Mouse (Mus musculus): ENCODE data around the gene Tenm4. TPM values are rescaled to one million over a fixed set of nuclear protein-coding genes. Genes with fewer than 3 reads are reported as not detected.

Gene Tenm4
- polyA plus RNA-seq, 1 experiment from 2014 or later = 48.9 TPM

DNA sequence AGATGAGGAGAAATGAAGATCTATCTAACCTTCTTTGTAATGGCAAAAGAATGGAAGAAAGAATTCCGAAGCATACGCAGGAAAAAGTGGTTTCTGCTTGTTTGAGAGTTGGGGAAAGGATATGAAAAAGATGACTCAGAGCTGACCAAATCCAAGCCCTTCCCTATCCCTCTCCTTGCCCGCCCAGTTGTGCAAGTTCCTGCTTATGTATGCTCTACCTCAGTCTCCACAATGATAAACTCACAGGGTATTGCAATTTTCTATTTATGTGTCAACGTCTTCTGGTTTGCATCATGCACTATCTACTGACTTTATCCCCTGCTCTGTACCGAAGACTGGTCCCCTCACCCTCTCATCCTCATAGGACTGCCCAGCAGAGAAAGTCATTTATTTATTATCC, 339.4 kb downstream of the Tenm4 start:
- ATAC-seq (no peak), DNase-seq (ENCODE audit: low spot score) (no peak)
- no peak overlapping the region for H3K4me3 ChIP-seq (ENCODE audit: low read depth, low read length)
- no peaks in the 10 kb centered on the region for H3K9me3 ChIP-seq (replicated peaks; ENCODE audit: control insufficient read depth, low read length)
- peaks cover 22% of the 10 kb centered on the region for H3K4me1 ChIP-seq (ENCODE audit: control insufficient read depth, insufficient read depth, low read length)
- H3K27me3 ChIP-seq (replicated peaks; ENCODE audit: control insufficient read depth, insufficient read depth, low read length) = no peaks in the 10 kb centered on the region
- no peak overlapping the region for H3K9ac ChIP-seq (ENCODE audit: low read length)
- 96% methylated on average over 5 of the region's 5 CpGs for WGBS
- H3K4me2 ChIP-seq (ENCODE audit: low read length) = no peak overlapping the region
- H3K27ac ChIP-seq (ENCODE audit: low read depth, low read length) = no peak overlapping the region
- H3K36me3 ChIP-seq (ENCODE audit: control insufficient read depth, insufficient read depth, low read length) = no peaks in the 10 kb centered on the region

GRCm38 (mm10) chr7:96511018-96511609, 340.1 kb downstream of the Tenm4 start:
- peak overlapping the region; percentile 79; the same call in 1 of the 2 replicates for H3K27ac ChIP-seq (ENCODE audit: low read depth, low read length)
- ATAC-seq = no peak
- H3K9me3 ChIP-seq (replicated peaks; ENCODE audit: control insufficient read depth, low read length) = no peaks in the 10 kb centered on the region

GRCm38 (mm10) chr7:96511953-96512511, 341.0 kb downstream of the Tenm4 start:
- no peak overlapping the region; the same call in 1 of the 2 replicates for H3K9ac ChIP-seq (ENCODE audit: low read length)
- H3K4me3 ChIP-seq (ENCODE audit: low read depth, low read length) = no peak overlapping the region
- 16% methylated on average over 14 of the region's 14 CpGs for WGBS
- ATAC-seq (peak; percentile 86), DNase-seq (ENCODE audit: low spot score) (peak; percentile 90)
- no peaks in the 10 kb centered on the region for H3K36me3 ChIP-seq (ENCODE audit: control insufficient read depth, insufficient read depth, low read length)
- no peaks in the 10 kb centered on the region for H3K9me3 ChIP-seq (replicated peaks; ENCODE audit: control insufficient read depth, low read length)
- H3K4me1 ChIP-seq (ENCODE audit: control insufficient read depth, insufficient read depth, low read length) = peaks cover 18% of the 10 kb centered on the region
- H3K4me2 ChIP-seq (ENCODE audit: low read length) = 0 out of 2 replicates have a peak overlapping the region, but pooled peaks have one; percentile 18
- H3K27me3 ChIP-seq (replicated peaks; ENCODE audit: control insufficient read depth, insufficient read depth, low read length) = no peaks in the 10 kb centered on the region
- peak overlapping the region; percentile 79 for H3K27ac ChIP-seq (ENCODE audit: low read depth, low read length)

More at GRCm38 (mm10) chr7:96511018-96511609, 340.1 kb downstream of the Tenm4 start:
- 81% methylated on average over 7 of the region's 7 CpGs for WGBS
- no peak overlapping the region for H3K4me3 ChIP-seq (ENCODE audit: low read depth, low read length)
- no peak for DNase-seq (ENCODE audit: low spot score)
- H3K36me3 ChIP-seq (ENCODE audit: control insufficient read depth, insufficient read depth, low read length) = no peaks in the 10 kb centered on the region
- no peak overlapping the region for H3K9ac ChIP-seq (ENCODE audit: low read length)
- H3K4me2 ChIP-seq (ENCODE audit: low read length) = no peak overlapping the region
- H3K27me3 ChIP-seq (replicated peaks; ENCODE audit: control insufficient read depth, insufficient read depth, low read length) = no peaks in the 10 kb centered on the region
- H3K4me1 ChIP-seq (ENCODE audit: control insufficient read depth, insufficient read depth, low read length) = peaks cover 18% of the 10 kb centered on the region

GRCm38 (mm10) chr7:96519216-96519615, 348.2 kb downstream of the Tenm4 start:
- 0% methylated on average over 2 of the region's 2 CpGs for WGBS
- DNase-seq (ENCODE audit: low spot score) (peak; percentile 63), ATAC-seq (no peak)
- Histone ChIP-seq H3K4me3 (ENCODE audit: low read depth, low read length) (no peak overlapping the region), H3K4me2 (ENCODE audit: low read length) (no peak overlapping the region), H3K36me3 (ENCODE audit: control insufficient read depth, insufficient read depth, low read length) (no peaks in the 10 kb centered on the region), H3K4me1 (ENCODE audit: control insufficient read depth, insufficient read depth, low read length) (no peaks in the 10 kb centered on the region), H3K27me3 (replicated peaks; ENCODE audit: control insufficient read depth, insufficient read depth, low read length) (no peaks in the 10 kb centered on the region), H3K27ac (ENCODE audit: low read depth, low read length) (no peak overlapping the region), H3K9ac (ENCODE audit: low read length) (no peak overlapping the region), H3K9me3 (replicated peaks; ENCODE audit: control insufficient read depth, low read length) (no peaks in the 10 kb centered on the region)

DNA sequence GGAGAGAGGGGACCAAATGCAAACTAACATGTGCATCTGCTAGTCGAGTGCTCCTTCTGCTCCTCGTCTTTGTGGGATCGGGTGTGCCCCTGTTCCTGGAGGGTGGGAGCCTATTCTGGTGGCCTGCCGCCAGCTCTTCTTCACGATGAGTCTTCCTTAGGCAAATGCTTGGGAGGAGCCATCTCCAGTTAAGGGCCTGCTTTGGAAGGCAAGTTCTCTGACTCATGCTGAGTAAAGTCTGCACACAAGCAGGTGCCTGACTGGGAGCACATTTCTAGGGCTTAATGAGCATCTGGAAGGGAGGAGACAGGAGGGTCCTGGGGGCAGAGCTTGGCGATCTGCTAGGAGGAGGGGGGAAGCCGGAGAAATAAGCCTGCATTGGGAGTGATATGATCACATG, 350.9 kb downstream of the Tenm4 start:
- Histone ChIP-seq H3K9me3 (replicated peaks; ENCODE audit: control insufficient read depth, low read length) (no peaks in the 10 kb centered on the region), H3K27me3 (replicated peaks; ENCODE audit: control insufficient read depth, insufficient read depth, low read length) (no peaks in the 10 kb centered on the region), H3K4me2 (ENCODE audit: low read length) (no peak overlapping the region), H3K4me1 (ENCODE audit: control insufficient read depth, insufficient read depth, low read length) (no peaks in the 10 kb centered on the region), H3K9ac (ENCODE audit: low read length) (no peak overlapping the region), H3K27ac (ENCODE audit: low read depth, low read length) (no peak overlapping the region), H3K36me3 (ENCODE audit: control insufficient read depth, insufficient read depth, low read length) (no peaks in the 10 kb centered on the region), H3K4me3 (ENCODE audit: low read depth, low read length) (no peak overlapping the region)
- DNase-seq (ENCODE audit: low spot score) (no peak), ATAC-seq (no peak)
- WGBS = 42% methylated on average over 7 of the region's 7 CpGs

- H3K36me3 ChIP-seq (ENCODE audit: control insufficient read depth, insufficient read depth, low read length) = no peaks in the 10 kb centered on the region
- no peaks in the 10 kb centered on the region for H3K27me3 ChIP-seq (replicated peaks; ENCODE audit: control insufficient read depth, insufficient read depth, low read length)
- no peak overlapping the region for H3K27ac ChIP-seq (ENCODE audit: low read depth, low read length)
- ATAC-seq = no peak
- no peaks in the 10 kb centered on the region for H3K4me1 ChIP-seq (ENCODE audit: control insufficient read depth, insufficient read depth, low read length)
- no peak for DNase-seq (ENCODE audit: low spot score)
- no peak overlapping the region for H3K4me2 ChIP-seq (ENCODE audit: low read length)
- 73% methylated on average over 2 of the region's 2 CpGs for WGBS
- H3K4me3 ChIP-seq (ENCODE audit: low read depth, low read length) = no peak overlapping the region
- no peak overlapping the region for H3K9ac ChIP-seq (ENCODE audit: low read length)
- H3K9me3 ChIP-seq (replicated peaks; ENCODE audit: control insufficient read depth, low read length) = no peaks in the 10 kb centered on the region
These were observed 352.6 kb downstream of the Tenm4 start for GRCm38 (mm10) chr7:96523673-96524072.

GRCm38 (mm10) chr7:96524486-96525205, 353.6 kb downstream of the Tenm4 start:
- Histone ChIP-seq H3K9me3 (replicated peaks; ENCODE audit: control insufficient read depth, low read length) (no peaks in the 10 kb centered on the region), H3K4me3 (ENCODE audit: low read depth, low read length) (no peak overlapping the region), H3K36me3 (ENCODE audit: control insufficient read depth, insufficient read depth, low read length) (no peaks in the 10 kb centered on the region), H3K4me1 (ENCODE audit: control insufficient read depth, insufficient read depth, low read length) (no peaks in the 10 kb centered on the region), H3K9ac (ENCODE audit: low read length) (no peak overlapping the region), H3K4me2 (ENCODE audit: low read length) (no peak overlapping the region), H3K27me3 (replicated peaks; ENCODE audit: control insufficient read depth, insufficient read depth, low read length) (no peaks in the 10 kb centered on the region), H3K27ac (ENCODE audit: low read depth, low read length) (no peak overlapping the region)
- ATAC-seq (no peak), DNase-seq (ENCODE audit: low spot score) (no peak)
- 80% methylated on average over 8 of the region's 8 CpGs for WGBS

DNA sequence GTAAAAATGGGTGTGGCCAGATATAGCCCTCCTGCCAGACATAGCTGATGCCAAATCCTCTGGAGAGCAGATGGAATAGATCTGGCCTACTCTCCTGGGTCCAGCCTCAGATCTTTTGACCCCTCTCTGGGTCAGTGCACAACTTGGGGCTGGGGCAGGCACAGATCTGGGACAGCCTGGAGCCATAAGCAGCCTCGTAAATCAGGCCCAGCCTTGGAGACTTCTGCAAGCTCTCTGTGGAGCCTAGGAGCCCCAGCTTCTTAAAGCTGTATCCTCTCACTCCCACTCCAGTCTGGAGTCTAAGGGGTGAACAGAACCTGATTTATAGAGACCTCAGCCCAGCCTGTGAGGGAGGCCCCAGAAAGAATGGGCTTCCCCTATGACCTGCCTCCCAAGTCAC, 354.3 kb downstream of the Tenm4 start:
- no peak for ATAC-seq
- no peaks in the 10 kb centered on the region for H3K9me3 ChIP-seq (replicated peaks; ENCODE audit: control insufficient read depth, low read length)

More for the DNA sequence above, 354.3 kb downstream of the Tenm4 start:
- no peak overlapping the region for H3K4me2 ChIP-seq (ENCODE audit: low read length)
- H3K27ac ChIP-seq (ENCODE audit: low read depth, low read length) = no peak overlapping the region
- DNase-seq (ENCODE audit: low spot score) = no peak
- H3K27me3 ChIP-seq (replicated peaks; ENCODE audit: control insufficient read depth, insufficient read depth, low read length) = no peaks in the 10 kb centered on the region
- H3K9ac ChIP-seq (ENCODE audit: low read length) = no peak overlapping the region
- no peaks in the 10 kb centered on the region for H3K4me1 ChIP-seq (ENCODE audit: control insufficient read depth, insufficient read depth, low read length)
- H3K36me3 ChIP-seq (ENCODE audit: control insufficient read depth, insufficient read depth, low read length) = no peaks in the 10 kb centered on the region
- WGBS = 59% methylated on average over 1 of the region's 1 CpGs
- H3K4me3 ChIP-seq (ENCODE audit: low read depth, low read length) = no peak overlapping the region
